Mouse (Mus musculus): ENCODE measurements around the gene Gm28434.

Gm28434 gene

GRCm38 (mm10) chr5:87969201-87969600 lies at the start of gene Gm28434, which contains the start of gene 2310003L06Rik:
Gene Gm28434 (plus strand): TSS chr5:87969517.
Gene 2310003L06Rik (plus strand): TSS chr5:87969459.
- DNase-seq (ENCODE audit: low spot score): no peak

- no peak for DNase-seq (ENCODE audit: low spot score)
Observed at GRCm38 (mm10) chr5:87925372-87925771, 43.9 kb upstream of the Gm28434 start, which contains the start of gene Csn3. Gene Csn3 (plus strand): TSS chr5:87925579.

- DNase-seq (ENCODE audit: low spot score): no peak
Observed at GRCm38 (mm10) chr5:87931603-87932002, 37.7 kb upstream of the Gm28434 start.

- no peak for DNase-seq (ENCODE audit: low spot score)
Observed at GRCm38 (mm10) chr5:87940752-87941151, 28.6 kb upstream of the Gm28434 start.

- DNase-seq (ENCODE audit: low spot score): no peak
Observed at GRCm38 (mm10) chr5:87942515-87942914, 26.8 kb upstream of the Gm28434 start.

- no peak for DNase-seq (ENCODE audit: low spot score)
Observed at GRCm38 (mm10) chr5:87951836-87952235, 17.5 kb upstream of the Gm28434 start.

- no peak for DNase-seq (ENCODE audit: low spot score)
Observed at GRCm38 (mm10) chr5:87979139-87979538, 9.8 kb downstream of the Gm28434 start, which contains the start of gene Cabs1. Gene Cabs1 (plus strand): TSS chr5:87979439.

GRCm38 (mm10) chr5:87982468-87983214 lies 13.3 kb downstream of the Gm28434 start:
- no peak for DNase-seq (ENCODE audit: low spot score)

- DNase-seq (ENCODE audit: low spot score): no peak
Observed at GRCm38 (mm10) chr5:88002249-88002648, 32.9 kb downstream of the Gm28434 start, which contains the start of gene Smr3a. Gene Smr3a (plus strand): TSS chr5:88002549.

GRCm38 (mm10) chr5:88005241-88005640 lies 35.9 kb downstream of the Gm28434 start:
- DNase-seq (ENCODE audit: low spot score): no peak

Data from c-Kit-positive CD71-positive TER-119-positive erythroid progenitor cells, embryonic 14.5 days (primary cell).